Mouse (Mus musculus) CD4-positive, CD25-positive, alpha-beta regulatory T cell, adult 4 months (primary cell): ENCODE data around the gene Cenpi. TPM values are rescaled to one million over a fixed set of nuclear protein-coding genes. Genes with fewer than 3 reads are reported as not detected.
"Not testable (repeated sequence)": the region's sequence is repeated elsewhere in the genome, so short reads cannot be mapped to it uniquely, and the experiment has no call there.

Experiments used
- ATAC-seq: one replicate; pipeline ENCODE4 v1.8.0; 2017
- polyA plus RNA-seq, 2 experiments: library from polyadenylated mRNA; unstranded; fragments of 100-300 nt; shearing (Covaris generic); gene quantifications; one replicate each; pipeline ENCODE4 v1.2.1; 2017

Gene Cenpi
- 1 to 10 TPM; 3.8 to 7.1 TPM for polyA plus RNA-seq

GRCm38 (mm10) chrX:134307534-134308274 is at the start of gene Cenpi:
Cenpi (plus strand) TSS chrX:134308084.
- peak; percentile 97 for ATAC-seq

GRCm38 (mm10) chrX:134261191-134261590 is 46.7 kb upstream of the Cenpi start:
- no peak for ATAC-seq

GRCm38 (mm10) chrX:134262129-134262528 is 45.8 kb upstream of the Cenpi start:
- ATAC-seq, result no peak

- ATAC-seq, result no peak
Observed at GRCm38 (mm10) chrX:134275715-134276114, 32.2 kb upstream of the Cenpi start.

GRCm38 (mm10) chrX:134276275-134277160 is 31.4 kb upstream of the Cenpi start, which contains the start of gene Trmt2b:
Trmt2b (minus strand) TSS chrX:134276984.
- peak; percentile 96 for ATAC-seq

- ATAC-seq, result no peak
Observed at GRCm38 (mm10) chrX:134280531-134280930, 27.4 kb upstream of the Cenpi start.

- ATAC-seq, result no peak
Observed at GRCm38 (mm10) chrX:134285102-134285501, 22.8 kb upstream of the Cenpi start.

GRCm38 (mm10) chrX:134285791-134286190 is 22.1 kb upstream of the Cenpi start:
- ATAC-seq, result no peak

- no peak for ATAC-seq
Observed at GRCm38 (mm10) chrX:134287305-134287704, 20.6 kb upstream of the Cenpi start.

- ATAC-seq, result no peak
Observed at GRCm38 (mm10) chrX:134296301-134296700, 11.6 kb upstream of the Cenpi start.

GRCm38 (mm10) chrX:134296737-134297136 is 11.1 kb upstream of the Cenpi start:
- no peak for ATAC-seq

GRCm38 (mm10) chrX:134297195-134297594 is 10.7 kb upstream of the Cenpi start:
- ATAC-seq, result no peak

GRCm38 (mm10) chrX:134300219-134300618 is 7.7 kb upstream of the Cenpi start:
- no peak for ATAC-seq

- ATAC-seq, result no peak
Observed at GRCm38 (mm10) chrX:134303287-134303686, 4.6 kb upstream of the Cenpi start.

GRCm38 (mm10) chrX:134308275-134308634 is 371 bp downstream of the Cenpi start:
- peak; percentile 2 for ATAC-seq

- ATAC-seq, result not testable (repeated sequence)
Observed at GRCm38 (mm10) chrX:134311193-134311592, 3.3 kb downstream of the Cenpi start.

GRCm38 (mm10) chrX:134319153-134319932 is 11.5 kb downstream of the Cenpi start:
- peak; percentile 74 for ATAC-seq

GRCm38 (mm10) chrX:134333280-134333679 is 25.4 kb downstream of the Cenpi start:
- no peak for ATAC-seq

GRCm38 (mm10) chrX:134342735-134343134 is 34.9 kb downstream of the Cenpi start:
- no peak for ATAC-seq

GRCm38 (mm10) chrX:134350205-134350604 is 42.3 kb downstream of the Cenpi start:
- no peak for ATAC-seq

GRCm38 (mm10) chrX:134353848-134354247 is 46.0 kb downstream of the Cenpi start:
- ATAC-seq, result no peak

- no peak for ATAC-seq
Observed at GRCm38 (mm10) chrX:134359336-134359735, 51.5 kb downstream of the Cenpi start.

GRCm38 (mm10) chrX:134362156-134362555 is 54.3 kb downstream of the Cenpi start:
- ATAC-seq, result no peak
